Mouse (Mus musculus): ENCODE results near the gene Urgcp.

- TF ChIP-seq GATA1 (IDR thresholded peaks at IDR 0.05; ENCODE audit: low read length) (no peak), TAL1 (IDR thresholded peaks at IDR 0.05; ENCODE audit: low read length) (no peak)
Measured at GRCm38 (mm10) chr11:5691775-5692174, 70.4 kb downstream of the Urgcp start.
